Mouse (Mus musculus) intestine, embryonic 16.5 days (tissue): ENCODE results near the gene Calhm2. TPM values are rescaled to one million over a fixed set of nuclear protein-coding genes. Genes with fewer than 3 reads are reported as not detected.
"Not testable (repeated sequence)": the region's sequence is repeated elsewhere in the genome, so short reads cannot be mapped to it uniquely, and the experiment has no call there.

ENCODE experiments used
- ATAC-seq: fragments of 200-750 bp; cut with Nextera tagmentation; 2 replicates; pipeline ENCODE4 v1.8.0; 2017; ENCODE audit warnings: moderate TSS enrichment, moderate library complexity
- H3K27ac ChIP-seq: fragments of 300-500 bp; sonication (generic); 2 replicates; pipeline ENCODE4 v1.5.1; 2014; ENCODE audit warnings: mild to moderate bottlenecking, low read length
- H3K27me3 ChIP-seq: fragments of 300-500 bp; sonication (generic); replicated peaks from 2 replicates; pipeline ENCODE4 v1.6.1; 2014; ENCODE audit warnings: low read length, control low read depth, mixed read lengths; ENCODE audit not compliant: control insufficient read depth, insufficient read depth
- H3K36me3 ChIP-seq: fragments of 300-500 bp; sonication (generic); 2 replicates; pipeline ENCODE4 v1.6.1; 2014; ENCODE audit warnings: low read length, control low read depth; ENCODE audit not compliant: control insufficient read depth, insufficient read depth
- H3K4me1 ChIP-seq: fragments of 300-500 bp; sonication (generic); 2 replicates; pipeline ENCODE4 v1.6.1; 2014; ENCODE audit warnings: low read length, control low read depth, mixed read lengths; ENCODE audit not compliant: control insufficient read depth, insufficient read depth
- H3K4me2 ChIP-seq: fragments of 300-500 bp; sonication (generic); 2 replicates; pipeline ENCODE4 v1.6.1; 2014; ENCODE audit warnings: low read depth, low read length, control low read depth
- H3K4me3 ChIP-seq: fragments of 300-500 bp; sonication (generic); 2 replicates; pipeline ENCODE4 v1.5.1; 2014; ENCODE audit warnings: mild to moderate bottlenecking, low read length
- H3K9ac ChIP-seq: fragments of 300-500 bp; sonication (generic); 2 replicates; pipeline ENCODE4 v1.6.1; 2014; ENCODE audit warnings: low read depth, low read length
- H3K9me3 ChIP-seq: fragments of 300-500 bp; sonication (generic); 2 replicates; pipeline ENCODE4 v1.6.1; 2016; ENCODE audit warnings: low read length, control low read depth; ENCODE audit not compliant: control insufficient read depth
- WGBS: fragments of 180-500 bp; shearing (Covaris S2); extraction: QIAGEN DNeasy Blood & Tissue Kit; methylation state at CpG from one replicate; pipeline ENCODE4 v1.1.7; 2014; 5-methylcytosine and 5-hydroxymethylcytosine counted together
- polyA plus RNA-seq: library from polyadenylated mRNA; unstranded; fragments of >200 nt; fragmentation: Nextera tagmentation; extraction: Ambion mirVana; gene quantifications from 2 replicates; pipeline ENCODE4 v1.2.1, GENCODE M21; 2015

Calhm2 gene
- polyA plus RNA-seq, 1 experiment from 2014 or later, result 6.4 TPM

DNA sequence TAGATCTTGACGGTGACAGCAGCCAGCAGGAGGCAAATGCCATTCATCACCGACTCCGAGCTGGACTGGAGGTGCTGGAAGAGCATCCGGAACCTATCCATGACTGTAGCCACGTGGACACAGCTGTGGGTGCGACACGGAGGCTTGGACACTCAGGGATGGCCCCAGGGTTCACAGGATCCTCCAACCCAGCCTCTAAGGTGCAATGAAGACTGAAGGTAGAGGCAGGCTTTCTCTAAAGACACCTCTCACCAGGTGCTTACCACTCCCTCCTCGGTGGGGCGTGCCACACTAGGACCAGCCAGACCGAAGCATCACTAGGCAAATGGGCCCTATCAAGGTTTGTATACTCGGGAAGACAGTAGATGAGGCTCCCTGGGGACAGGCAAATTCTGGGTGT lies 19.6 kb upstream of the Calhm2 start, which contains the start of gene Calhm3:
Gene Calhm3, minus strand, starts transcription at position 101 of the 400 bp plus-strand sequence.
- Histone ChIP-seq H3K9ac (no peak within 1 kb of the TSS), H3K27me3 (no peaks in the 10 kb centered on the region), H3K9me3 (no peaks in the 10 kb centered on the region), H3K4me1 (no peaks in the 10 kb centered on the region), H3K4me3 (no peak within 1 kb of the TSS), H3K4me2 (no peak within 1 kb of the TSS), H3K27ac (no peak within 1 kb of the TSS; the same call in 1 of the 2 replicates), H3K36me3 (no peaks in the 10 kb centered on the region)
- 79% methylated on average over 11 of the region's 11 CpGs for WGBS
- no peak for ATAC-seq

- Histone ChIP-seq H3K27me3 (0 out of 2 replicates have a peak, but pooled peaks cover 2% of the 10 kb centered on the region), H3K4me3 (no peak overlapping the region), H3K36me3 (no peaks in the 10 kb centered on the region), H3K9me3 (no peaks in the 10 kb centered on the region), H3K9ac (no peak overlapping the region), H3K4me2 (no peak overlapping the region), H3K4me1 (no peaks in the 10 kb centered on the region), H3K27ac (no peak overlapping the region)
- WGBS, result 90% methylated on average over 7 of the region's 7 CpGs
- ATAC-seq, result no peak
These were observed 15.7 kb upstream of the Calhm2 start for GRCm38 (mm10) chr19:47153767-47154166.

GRCm38 (mm10) chr19:47152062-47152369 lies 13.9 kb upstream of the Calhm2 start:
- Histone ChIP-seq H3K27ac (no peak overlapping the region), H3K9ac (no peak overlapping the region), H3K4me3 (peak overlapping the region; percentile 31; the same call in 1 of the 2 replicates), H3K4me2 (peak overlapping the region; percentile 51), H3K36me3 (no peaks in the 10 kb centered on the region), H3K9me3 (no peaks in the 10 kb centered on the region), H3K4me1 (no peaks in the 10 kb centered on the region), H3K27me3 (0 out of 2 replicates have a peak, but pooled peaks cover 2% of the 10 kb centered on the region)
- ATAC-seq, result no peak
- WGBS, result 58% methylated on average over 12 of the region's 12 CpGs

DNA sequence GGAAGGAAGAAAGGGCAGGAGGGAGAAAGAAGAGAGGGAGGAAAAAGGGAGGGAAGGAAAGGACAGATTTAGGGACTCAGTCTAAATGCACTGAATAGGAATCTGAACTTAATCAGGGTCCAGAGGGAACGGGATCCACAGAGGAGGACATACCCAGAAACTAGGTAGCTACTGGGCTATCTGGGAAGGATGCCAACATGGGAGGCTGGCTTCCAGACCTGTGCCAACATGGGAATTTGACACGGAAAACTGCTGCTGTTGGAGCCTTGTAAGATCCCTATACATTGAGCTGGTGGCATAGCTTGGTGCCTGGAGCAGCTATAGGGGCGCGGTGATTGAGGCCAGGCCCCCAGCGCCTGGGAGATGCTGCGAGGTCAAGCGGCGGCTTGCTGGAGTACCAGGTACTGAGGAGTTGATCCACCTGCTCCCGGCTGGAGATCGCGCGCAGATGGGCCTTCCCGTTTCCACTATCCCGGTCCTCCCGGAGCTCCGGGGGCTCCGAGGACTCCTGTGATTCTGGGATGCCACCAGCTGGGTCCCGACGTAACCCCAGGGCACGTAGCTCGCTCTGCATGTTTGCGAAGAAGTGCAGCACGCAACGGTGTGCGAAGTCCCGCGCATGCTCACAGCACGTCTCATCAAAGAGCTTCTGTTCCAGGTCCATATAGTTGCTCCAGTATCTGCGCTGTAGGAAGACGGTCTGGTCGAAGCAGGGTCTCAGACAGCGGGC lies 13.4 kb upstream of the Calhm2 start:
- H3K9ac ChIP-seq, result peak overlapping the region; percentile 44; the same call in 1 of the 2 replicates
- no peaks in the 10 kb centered on the region for H3K36me3 ChIP-seq
- H3K4me1 ChIP-seq, result no peaks in the 10 kb centered on the region
- 25% methylated on average over 32 of the region's 32 CpGs for WGBS
- no peaks in the 10 kb centered on the region for H3K9me3 ChIP-seq
- ATAC-seq, result no peak
- peak overlapping the region; percentile 51 for H3K4me2 ChIP-seq
- H3K27me3 ChIP-seq, result 0 out of 2 replicates have a peak, but pooled peaks cover 2% of the 10 kb centered on the region
- no peak overlapping the region for H3K27ac ChIP-seq
- H3K4me3 ChIP-seq, result peak overlapping the region; percentile 31

DNA sequence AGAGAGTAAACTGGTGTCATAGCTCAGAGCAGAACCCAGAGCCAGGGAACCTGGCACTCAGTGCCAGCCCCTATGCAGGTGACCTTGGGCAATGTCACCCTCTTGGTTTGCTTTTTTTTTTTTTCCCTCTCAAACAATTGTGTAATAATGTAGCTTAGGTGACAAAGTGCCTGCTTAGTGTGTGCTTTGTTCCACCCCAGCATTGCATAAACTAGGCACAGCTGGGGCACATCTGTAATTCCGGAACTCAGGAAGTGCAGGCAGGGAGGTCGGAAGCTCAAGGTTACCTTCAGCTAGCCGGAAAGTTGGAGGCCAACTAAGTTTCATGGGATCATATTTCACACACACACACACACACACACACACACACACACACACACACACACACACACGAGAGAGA lies 11.8 kb upstream of the Calhm2 start:
- H3K4me1 ChIP-seq, result no peaks in the 10 kb centered on the region
- no peak overlapping the region for H3K4me3 ChIP-seq
- no peak overlapping the region for H3K4me2 ChIP-seq
- H3K27me3 ChIP-seq, result 0 out of 2 replicates have a peak, but pooled peaks cover 2% of the 10 kb centered on the region
- ATAC-seq, result no peak
- no peak overlapping the region for H3K27ac ChIP-seq
- H3K9ac ChIP-seq, result no peak overlapping the region
- 32% methylated on average over 4 of the region's 4 CpGs for WGBS
- no peaks in the 10 kb centered on the region for H3K36me3 ChIP-seq
- no peaks in the 10 kb centered on the region for H3K9me3 ChIP-seq

DNA sequence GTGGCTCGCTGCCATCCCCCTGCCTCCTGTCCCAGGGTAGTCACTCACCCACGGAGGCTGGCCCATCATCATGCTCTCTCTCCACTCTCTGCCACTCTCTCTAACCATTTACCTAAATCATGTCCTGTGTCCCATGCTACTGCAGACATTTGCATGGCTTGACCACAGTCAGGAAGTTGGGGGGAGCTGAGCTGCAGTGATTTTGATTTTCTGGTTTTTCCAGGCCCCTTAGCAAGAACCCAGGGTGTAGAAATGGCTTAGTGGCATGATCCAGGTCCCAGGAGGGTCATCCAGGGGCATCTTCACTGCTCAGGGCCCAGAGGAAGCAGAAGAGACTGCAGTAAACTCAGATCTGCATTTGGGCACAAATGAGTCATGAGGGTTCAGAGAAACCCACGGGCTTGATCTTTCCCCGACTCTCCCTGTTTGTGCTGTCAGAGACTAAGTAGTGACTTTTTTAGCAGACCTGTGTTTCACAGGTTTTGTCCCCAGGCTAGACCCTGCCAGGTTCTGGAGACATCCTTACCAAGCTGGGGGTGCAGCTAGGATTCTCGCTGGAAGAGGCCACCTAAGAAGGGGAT lies 10.3 kb upstream of the Calhm2 start:
- H3K36me3 ChIP-seq, result no peaks in the 10 kb centered on the region
- WGBS, result 74% methylated on average over 5 of the region's 5 CpGs
- no peak for ATAC-seq
- H3K4me2 ChIP-seq, result no peak overlapping the region
- 0 out of 2 replicates have a peak, but pooled peaks cover 2% of the 10 kb centered on the region for H3K27me3 ChIP-seq
- no peaks in the 10 kb centered on the region for H3K9me3 ChIP-seq
- H3K27ac ChIP-seq, result no peak overlapping the region
- H3K9ac ChIP-seq, result no peak overlapping the region
- no peaks in the 10 kb centered on the region for H3K4me1 ChIP-seq
- H3K4me3 ChIP-seq, result no peak overlapping the region

DNA sequence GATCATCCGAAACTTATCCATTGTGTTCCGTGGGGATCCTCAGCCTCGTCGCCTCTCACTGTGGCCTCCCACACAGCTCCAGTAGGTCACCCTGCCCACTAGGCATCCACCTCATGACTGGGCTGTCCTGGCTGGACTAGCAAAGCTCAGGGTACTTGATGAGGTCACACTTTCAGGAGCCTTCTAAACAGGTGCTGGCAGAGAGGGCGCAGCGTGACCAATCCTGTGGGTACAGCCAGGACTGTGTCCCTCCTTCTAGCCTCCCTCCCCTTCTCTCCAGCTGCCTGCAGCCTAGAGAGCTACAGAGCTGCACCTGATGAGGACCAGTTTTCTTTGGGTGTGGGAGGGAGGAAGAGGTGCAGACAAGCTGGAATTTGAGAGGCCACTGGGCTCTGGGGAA lies 6.1 kb upstream of the Calhm2 start, which contains the start of gene Calhm1:
Gene Calhm1, minus strand, starts transcription at position 101 of the 400 bp plus-strand sequence.
- H3K27me3 ChIP-seq, result no peaks in the 10 kb centered on the region
- WGBS, result 93% methylated on average over 6 of the region's 6 CpGs
- no peak for ATAC-seq
- H3K4me1 ChIP-seq, result no peaks in the 10 kb centered on the region
- H3K4me2 ChIP-seq, result no peak within 1 kb of the TSS
- no peak within 1 kb of the TSS for H3K27ac ChIP-seq
- no peaks in the 10 kb centered on the region for H3K36me3 ChIP-seq
- no peak within 1 kb of the TSS for H3K4me3 ChIP-seq
- no peak within 1 kb of the TSS for H3K9ac ChIP-seq
- no peaks in the 10 kb centered on the region for H3K9me3 ChIP-seq

GRCm38 (mm10) chr19:47142438-47142837 lies 4.3 kb upstream of the Calhm2 start:
- WGBS, result 70% methylated on average over 6 of the region's 6 CpGs
- Histone ChIP-seq H3K9me3 (no peaks in the 10 kb centered on the region), H3K9ac (no peak overlapping the region), H3K27ac (no peak overlapping the region), H3K4me2 (no peak overlapping the region), H3K27me3 (no peaks in the 10 kb centered on the region), H3K4me1 (peaks cover 9% of the 10 kb centered on the region), H3K4me3 (no peak overlapping the region), H3K36me3 (no peaks in the 10 kb centered on the region)
- no peak for ATAC-seq

- not testable (repeated sequence) for H3K4me2 ChIP-seq, H3K9ac ChIP-seq, H3K27ac ChIP-seq, H3K4me3 ChIP-seq, H3K9me3 ChIP-seq, ATAC-seq, H3K27me3 ChIP-seq, H3K36me3 ChIP-seq
- WGBS, result 31% methylated on average over 7 of the region's 7 CpGs
- peaks cover 18% of the 10 kb centered on the region for H3K4me1 ChIP-seq
These were observed 1.5 kb upstream of the Calhm2 start for GRCm38 (mm10) chr19:47139611-47140010.
